Mouse (Mus musculus): ENCODE data around the gene Tet3.

The Tet3 gene

DNA sequence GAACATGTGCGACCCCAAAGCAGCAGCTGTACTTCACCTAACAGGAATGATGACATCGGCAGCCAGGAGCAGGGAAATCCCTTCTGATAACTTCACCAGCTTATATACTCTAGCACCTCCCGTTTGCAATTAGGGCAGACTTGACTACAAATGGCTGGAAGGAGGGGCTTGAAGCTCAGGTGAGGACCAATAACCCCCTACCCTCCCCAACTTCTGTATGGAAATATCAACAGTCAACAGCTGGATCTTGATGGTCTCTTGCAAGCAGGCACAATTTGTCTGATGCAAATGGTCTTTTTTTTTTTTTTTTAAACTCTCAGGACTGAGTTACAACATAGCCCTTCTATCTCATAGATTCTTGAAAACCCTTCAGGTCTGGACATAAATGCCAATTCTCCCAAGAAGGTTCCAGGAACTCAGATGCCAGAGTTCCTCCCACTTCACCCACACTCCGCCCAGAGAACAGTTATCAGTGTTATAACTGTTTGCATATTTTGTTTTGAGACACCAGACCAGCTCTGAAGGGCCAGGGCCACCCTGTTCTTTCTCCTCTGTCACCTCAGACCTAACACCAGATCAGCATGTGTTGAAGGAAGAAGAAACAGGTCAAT is at the start of gene Tet3:
Gene Tet3 (minus strand): TSS at position 51 of the 611 bp plus-strand sequence.
- DNase-seq (ENCODE audit: low spot score) = no peak

DNA sequence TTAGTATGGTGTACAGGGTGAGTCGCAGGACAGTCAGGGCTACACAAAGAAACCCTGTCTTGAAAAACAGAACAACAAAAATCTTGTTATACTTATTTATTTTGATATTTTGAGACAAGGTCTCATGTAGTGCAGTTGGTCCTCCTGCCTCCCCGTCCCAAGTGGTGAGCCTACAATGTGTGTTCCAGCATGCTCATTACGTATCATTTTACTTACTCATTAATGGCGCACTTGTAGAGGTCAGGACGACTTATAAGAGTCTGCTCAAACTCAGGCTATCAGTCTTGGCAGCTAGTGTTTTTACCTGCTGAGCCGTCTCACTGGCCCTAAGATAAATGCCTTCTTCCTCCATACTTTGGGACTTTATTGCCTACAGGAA is 48.3 kb upstream of the Tet3 start:
- DNase-seq (ENCODE audit: low spot score) = no peak

DNA sequence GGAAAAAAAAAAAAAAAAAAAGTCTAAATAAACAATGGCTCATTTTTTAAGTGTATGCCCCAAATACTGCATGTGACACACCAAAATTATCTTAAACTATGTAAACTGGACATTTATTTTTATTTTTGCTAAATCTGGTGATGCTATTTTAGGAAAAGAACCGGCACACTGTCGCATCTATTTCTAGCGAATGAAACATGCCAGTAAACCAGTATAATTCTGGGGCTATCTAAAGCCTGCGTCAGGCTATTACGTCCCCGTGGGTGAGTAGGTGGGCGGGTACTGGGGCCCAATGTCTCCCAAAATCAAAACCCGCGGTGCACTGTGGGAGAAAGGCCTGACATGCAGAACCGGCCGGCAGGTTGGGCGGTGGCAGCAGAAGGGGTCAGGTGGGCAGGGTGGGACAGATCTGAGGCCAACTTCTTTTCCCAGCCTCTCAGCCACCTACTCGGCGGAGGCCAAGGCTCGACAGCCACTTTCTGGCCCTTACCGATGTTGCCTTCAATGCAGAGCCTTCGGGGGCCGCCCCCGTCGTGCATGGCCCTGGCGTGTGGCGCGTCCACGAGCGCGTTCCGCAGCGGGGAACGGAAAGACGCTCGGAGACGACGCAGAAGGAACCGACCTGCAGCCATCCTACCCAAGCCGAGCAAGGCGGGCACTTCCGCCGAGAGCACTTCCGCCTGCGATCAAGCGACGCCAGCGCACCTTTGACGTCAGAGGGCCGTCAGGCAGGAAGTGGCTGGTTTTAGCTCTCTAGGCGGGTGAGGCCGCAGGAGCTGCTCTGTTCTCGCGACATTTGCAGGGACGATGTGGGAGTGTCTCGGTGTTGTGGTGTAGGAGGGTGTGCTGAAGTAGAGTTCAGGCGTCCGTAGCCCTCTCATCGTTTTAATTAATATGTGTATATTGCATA is 47.6 kb upstream of the Tet3 start, which contains the start of gene Dguok:
Gene Dguok (minus strand): TSS at position 712 of the 910 bp plus-strand sequence.
- DNase-seq (ENCODE audit: low spot score) = peak; percentile 92

DNA sequence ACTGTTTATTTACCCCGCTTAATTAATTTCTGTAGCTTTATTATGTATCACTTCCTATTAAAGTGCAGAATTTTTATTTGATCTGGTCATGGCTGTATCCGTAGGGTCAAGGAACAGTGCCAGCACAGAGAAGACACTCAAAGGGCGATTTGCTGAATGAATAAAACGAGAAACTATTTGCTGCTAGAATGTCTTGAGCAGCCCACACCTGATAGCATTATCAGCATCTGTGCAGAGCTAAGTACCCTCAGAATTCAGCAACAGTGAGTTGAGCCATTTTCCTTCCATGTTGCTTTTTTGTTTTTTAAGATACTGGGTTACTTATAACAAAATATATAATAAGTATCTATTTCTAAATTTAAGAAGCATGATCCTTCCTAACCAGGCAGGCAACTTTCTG is 46.7 kb upstream of the Tet3 start:
- no peak for DNase-seq (ENCODE audit: low spot score)

DNA sequence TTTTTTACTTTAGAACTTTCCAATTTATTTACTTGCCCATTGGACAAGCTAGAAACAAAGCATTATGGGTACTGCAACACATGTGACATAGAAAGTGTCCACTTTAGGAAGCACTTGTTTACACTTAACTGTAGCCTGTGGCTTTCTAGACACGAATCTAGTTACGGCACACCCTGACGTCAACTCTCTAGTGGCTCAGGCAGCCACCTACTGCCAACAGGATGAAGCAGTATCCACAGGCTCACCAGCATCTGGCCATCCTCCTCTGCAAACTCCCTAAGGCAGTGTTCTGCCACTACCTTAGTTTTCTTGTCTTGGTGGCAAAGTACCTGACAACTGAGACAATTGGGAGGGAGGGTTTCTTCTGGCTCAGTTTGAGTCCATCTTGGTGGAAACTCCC is 44.5 kb upstream of the Tet3 start:
- DNase-seq (ENCODE audit: low spot score) = no peak

DNA sequence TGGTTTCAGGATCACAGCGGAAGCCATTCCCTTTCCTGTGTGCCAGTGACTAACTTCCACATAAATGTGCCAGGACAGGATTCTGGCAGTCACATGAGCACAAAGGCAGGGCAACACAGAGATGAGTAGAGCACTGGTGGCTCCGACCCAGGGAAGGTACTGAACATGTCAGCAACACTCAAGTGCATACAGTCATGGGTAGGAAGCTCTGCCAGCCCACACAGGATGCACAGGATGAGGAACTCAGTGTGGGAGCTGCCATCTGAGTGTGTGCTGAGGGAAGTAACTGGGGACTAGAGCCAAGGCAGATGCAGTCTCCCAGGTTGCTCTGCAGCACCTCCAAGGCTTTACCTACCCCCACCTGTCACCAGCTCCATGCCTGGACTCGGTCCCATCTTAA is 43.8 kb upstream of the Tet3 start:
- no peak for DNase-seq (ENCODE audit: low spot score)

DNA sequence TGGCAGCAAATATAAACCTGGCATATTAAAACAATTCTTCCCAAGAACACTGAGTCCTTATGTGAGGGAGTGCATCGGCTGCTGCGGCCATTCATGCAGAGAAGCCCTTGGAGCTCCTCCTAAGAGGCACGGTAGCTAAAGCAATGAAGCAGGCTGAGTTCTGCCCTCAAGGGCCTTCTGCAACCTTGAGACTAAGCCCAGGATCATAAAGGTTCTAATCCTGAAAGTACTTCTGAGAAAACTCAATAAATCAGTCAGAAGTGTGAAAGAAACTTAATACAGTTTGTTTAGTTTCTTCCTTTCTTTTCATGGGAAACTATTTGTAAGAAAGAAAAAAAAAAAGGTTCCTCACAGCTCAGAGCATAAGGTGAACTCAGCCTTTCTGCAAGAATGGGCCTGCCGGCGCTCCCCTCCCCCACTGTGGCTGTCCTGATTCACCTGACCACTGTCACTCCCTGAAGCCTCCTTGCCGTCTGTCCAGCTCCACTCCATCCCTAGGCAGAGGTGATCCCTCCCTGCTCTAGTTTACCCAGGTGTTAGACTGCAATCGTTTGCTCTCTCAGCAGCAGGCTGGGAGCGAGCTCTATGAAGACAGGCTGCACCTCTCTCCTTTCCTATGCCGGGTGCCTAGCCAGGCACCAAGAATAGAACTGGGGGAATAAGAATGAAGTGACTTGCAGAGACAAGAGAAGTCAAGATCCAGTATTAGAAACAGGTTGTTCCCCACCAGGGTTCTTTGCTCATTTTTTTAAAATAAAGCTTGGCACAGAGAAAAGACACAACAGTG is 42.8 kb upstream of the Tet3 start:
- no peak for DNase-seq (ENCODE audit: low spot score)

DNA sequence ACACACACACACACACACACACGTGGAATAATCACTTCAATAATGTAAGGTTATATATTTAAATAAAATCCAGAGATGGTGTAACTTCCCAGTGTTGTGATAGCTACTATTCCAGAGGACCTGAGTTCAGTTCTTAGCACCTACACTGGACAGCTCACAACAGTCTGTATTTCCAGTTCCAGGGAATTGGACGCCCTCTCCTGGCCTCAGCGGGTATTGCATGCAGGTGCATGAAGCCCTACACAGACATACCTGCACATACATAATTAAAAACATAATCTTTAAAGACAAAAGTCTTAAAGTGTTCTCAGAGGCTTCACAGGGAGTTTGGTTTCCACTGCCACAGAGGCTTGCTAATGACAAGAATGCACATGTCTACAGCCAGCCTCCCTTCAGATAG is 41.6 kb upstream of the Tet3 start:
- DNase-seq (ENCODE audit: low spot score) = no peak

DNA sequence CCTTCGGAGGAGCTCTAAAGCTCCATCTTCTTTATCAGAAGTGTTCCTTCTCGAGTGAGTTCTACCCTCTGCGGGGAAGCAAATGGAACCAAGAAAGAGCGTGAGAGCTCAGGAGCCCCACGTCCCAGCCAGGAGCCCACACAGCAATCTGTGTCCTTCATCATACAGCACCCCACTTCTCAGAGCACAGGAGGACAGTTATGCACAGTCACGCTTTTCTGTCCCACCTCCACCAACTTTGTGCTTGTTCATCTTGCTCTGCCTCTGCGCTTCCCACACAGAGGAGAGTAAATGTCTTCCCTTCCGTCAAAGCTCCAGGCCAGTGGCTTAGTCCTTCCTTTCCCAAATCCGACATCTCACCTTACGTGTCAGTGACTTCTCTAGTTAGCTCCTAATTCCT is 40.2 kb upstream of the Tet3 start:
- DNase-seq (ENCODE audit: low spot score) = no peak

DNA sequence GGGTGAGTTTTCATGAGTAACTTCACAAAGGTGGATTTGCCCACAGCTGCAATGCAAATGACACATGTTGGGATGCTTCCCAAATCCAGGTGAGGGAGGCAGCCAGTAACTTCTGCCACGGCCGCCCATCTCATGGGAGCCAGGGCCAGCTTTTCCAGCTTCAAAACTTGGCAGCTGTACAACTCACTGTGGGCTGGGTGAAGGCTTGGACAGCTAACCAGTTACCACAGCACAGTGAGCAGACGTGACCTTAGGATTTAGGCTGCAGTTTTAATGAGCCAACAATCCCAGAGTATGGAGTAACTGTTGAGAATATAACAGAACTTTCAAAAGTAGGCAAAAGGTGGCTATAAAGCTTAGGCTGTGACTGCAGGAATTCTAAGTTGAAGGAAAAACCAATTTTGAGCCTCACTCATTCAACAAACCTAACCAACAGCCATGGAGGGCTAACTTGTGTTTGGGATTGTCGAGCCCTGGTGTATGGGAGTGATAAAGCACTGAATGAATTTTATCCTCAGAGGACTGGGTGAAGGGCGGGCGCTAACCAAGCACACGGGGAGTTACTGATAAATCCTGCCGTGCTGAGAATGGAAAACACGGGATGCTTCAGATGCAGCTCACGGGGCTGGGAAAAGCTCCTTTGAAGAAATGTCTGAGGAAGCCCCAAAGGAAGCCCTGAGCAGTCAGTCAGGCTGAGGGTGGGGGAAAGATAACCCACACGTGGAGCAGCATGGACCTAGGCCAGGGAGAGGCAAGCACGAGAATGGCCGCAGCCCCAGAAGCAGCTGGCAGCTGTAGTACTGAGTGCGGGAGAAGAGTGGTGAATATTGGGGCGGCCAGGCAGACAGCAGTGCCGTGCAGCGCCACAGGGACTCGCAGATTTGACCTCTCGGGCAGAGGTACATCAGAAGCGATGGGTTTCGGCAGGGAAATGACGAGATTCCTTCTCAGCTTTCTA is 38.1 kb upstream of the Tet3 start:
- DNase-seq (ENCODE audit: low spot score) = no peak

DNA sequence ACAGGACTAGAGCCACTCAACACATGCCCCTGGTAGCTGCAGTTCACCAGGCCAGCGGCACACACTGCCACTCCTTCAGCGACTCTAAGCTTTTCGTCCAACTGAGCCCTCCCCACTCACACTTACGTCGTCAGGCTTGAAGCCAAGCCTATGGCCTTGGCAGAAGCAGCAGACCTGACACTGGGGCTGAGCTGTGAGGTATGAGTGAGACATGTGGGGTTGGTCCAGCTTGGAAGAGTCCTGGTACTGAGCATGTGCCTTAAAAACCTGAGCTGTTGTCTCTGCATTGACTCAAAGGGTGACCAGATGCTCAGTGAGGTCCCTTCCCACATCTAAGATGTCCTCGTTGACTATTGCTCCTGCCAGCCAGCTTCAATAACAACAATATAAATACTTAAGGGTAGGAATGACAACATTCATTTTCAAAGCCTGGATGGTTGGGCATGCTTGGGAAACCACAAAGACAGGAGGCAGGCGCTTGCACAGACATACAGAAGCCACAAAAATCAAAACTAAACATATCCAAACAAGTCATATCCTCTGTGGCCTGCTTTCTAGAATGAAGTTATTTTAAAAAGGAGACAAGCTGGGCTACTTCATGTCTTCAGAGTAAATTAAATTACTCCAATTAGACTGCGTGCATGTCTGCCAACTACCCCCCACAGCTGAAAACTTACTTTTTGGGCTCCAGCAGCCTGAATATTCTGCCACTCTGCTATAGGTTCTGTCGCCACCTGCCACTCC is 37.3 kb upstream of the Tet3 start:
- DNase-seq (ENCODE audit: low spot score) = no peak

DNA sequence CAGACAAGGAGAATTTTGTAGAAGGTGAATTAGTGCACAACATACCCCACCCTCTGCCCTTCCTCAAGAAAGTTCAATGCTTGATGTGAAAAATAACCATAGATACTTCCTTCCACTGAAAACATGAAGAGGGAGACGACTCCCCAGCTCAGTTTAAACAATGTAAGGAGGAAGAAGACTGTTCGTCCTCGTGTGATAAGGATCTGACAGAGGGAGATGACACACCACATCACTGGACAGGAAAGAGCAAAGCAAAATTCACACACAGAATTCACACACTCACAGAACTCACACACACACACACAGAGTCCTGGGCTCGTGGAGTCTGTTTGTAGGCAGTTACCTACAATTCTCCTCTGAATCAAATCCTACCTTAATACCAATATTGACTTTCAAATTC is 31.7 kb upstream of the Tet3 start:
- DNase-seq (ENCODE audit: low spot score) = no peak

DNA sequence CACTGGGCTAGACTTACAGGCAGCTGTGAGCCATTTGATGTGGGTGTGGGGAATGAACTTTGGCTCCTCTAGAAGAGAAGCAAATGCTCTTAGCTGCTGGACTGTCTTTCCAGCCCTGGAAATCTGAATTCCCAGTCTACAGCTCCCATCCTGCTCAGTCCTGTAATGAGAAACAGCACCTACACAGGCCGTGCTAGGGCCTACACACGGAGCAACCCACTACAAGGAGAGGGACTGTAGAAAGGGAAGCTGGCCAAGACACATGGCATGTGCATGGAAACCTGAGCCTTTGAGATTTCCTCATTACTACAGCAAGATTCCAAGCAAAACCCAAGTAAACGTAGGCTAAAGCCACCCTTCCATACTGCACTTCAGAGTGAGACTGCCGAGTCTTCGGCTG is 29.3 kb upstream of the Tet3 start:
- DNase-seq (ENCODE audit: low spot score) = no peak

DNA sequence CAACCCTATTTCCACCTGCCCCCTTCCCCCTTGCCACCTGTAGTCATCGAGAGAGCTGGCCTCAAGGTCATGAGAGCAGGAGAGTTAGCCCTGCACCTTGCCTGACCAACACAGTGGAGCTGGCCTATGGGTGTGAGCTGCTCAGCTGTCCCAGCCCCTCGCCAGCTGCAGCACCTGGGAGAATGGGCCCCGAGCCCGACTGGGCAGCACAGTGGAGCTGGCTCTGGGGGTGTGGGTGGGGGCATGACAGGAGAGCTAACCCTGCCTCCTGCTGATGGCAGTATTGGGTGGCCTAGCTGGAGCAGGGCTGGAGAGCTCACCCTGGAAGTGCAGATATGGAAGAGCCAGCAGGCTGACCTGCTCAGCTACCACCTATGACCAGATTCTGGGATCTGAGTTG is 28.4 kb upstream of the Tet3 start:
- no peak for DNase-seq (ENCODE audit: low spot score)

DNA sequence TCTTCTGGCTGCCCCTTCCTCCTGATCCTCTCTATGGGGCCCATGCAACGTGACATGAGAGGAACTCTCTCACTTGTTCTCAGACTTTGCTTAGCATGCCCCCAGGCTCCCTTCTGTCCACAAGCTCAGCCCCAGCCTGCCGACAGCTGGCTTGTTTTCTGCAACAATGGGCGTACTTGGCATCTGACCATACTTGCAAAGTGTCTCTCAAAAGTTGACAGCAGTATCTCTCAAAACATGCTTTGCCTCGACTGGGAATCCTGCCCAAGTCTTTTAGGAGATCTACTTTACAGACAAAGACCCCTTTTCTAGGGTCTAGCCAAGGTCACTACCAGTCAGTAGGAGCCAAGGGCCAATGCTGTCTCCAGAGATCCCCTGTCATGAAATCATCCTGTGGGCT is 27.0 kb upstream of the Tet3 start:
- DNase-seq (ENCODE audit: low spot score) = no peak

DNA sequence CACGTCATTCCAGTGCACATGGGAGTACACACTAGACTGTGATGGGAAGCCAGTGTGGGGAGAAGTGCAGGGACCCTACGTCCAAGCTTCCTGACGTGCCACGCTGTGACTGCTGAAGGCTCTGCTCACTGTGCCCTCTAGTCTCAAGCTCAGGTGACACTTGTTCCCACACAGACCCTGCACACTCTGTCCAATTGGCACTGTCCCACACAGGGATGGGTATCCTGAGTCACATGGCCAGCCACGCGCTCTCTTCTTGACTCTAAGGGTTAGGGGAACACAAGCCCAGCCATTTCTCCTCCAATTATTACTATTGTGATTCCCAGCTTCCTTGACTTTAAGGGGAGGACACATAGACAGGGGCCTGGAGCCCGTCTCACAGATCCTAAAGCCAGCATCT is 24.9 kb upstream of the Tet3 start:
- DNase-seq (ENCODE audit: low spot score) = no peak

DNA sequence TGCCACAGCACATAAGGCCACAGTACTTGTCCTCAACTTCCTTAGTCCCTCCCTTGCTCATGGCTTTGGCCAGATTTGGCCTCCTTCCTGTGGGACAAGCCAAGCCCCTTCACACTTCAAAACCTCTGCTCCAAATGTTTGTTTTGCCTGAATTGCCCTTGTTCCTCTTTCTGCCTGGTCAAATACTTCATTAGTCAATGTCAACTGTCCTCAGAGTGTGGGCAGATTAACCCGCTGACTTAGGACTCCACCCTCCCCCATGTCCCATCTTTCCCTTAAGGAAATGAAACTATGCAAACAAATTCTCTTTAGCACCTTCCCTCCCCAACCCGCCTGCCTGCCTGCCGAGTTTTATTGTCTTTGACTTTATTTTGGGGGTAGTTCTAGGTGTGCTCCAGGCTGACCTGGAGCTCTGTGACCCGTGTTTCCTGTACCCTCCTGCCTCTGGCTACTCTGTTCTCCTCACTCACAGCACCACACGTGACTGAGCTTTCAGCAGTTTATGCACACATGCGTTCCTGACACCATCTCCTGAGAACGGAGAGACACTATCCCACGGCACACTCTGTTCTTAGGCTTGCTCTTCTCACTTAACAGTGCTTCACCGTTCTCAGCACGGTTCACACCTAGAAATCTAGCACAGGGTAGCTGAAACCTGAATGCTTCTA is 23.7 kb upstream of the Tet3 start:
- DNase-seq (ENCODE audit: low spot score) = no peak

DNA sequence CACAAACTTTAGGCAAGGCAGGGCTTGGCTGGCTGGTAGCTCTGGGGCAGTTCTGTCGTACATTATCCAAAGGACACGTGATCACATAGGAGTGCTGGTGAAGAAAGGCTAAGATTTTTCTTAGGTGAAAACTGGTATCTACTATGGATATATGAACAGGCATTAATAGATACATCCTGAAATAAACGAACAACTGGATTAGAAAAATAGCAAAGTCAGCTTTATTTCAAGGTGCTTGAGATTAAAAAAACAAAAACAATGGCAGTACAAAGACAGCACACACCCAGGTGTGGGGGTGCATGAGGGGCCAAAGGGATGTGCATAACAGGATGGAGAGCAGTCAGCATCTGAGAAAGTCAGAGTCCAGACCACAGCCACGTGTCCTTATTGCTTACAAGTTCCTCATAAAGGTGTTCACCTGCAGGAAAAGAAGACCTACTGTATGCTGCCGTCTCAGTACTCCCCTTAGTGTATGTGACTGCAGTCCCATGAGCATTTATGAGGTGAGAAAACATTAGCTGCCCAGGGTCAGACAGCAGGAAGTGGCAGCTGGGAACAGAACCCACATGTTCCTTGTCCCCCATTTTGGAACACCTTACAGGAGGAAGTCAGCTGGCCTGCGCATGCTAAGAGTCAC is 21.3 kb upstream of the Tet3 start:
- DNase-seq (ENCODE audit: low spot score) = no peak

DNA sequence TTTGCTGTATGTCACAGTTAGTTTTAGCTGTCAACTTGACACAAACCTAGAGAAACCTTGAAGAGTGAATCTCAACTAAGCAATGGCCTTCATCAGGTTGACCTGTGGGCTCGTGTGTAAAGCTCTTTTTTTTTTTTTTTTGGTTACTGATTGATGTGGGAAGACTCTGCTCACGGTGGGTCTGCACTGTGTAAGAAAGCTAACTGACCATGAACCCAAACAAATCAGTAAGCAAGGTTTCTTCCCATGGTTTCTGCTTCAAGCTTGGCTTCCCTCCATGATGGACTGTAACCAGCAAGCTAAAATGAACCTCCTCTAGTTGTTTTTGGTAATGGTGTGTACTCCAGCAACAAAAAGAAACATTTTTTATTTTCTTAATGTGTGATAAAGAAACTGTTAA is 20.3 kb upstream of the Tet3 start:
- no peak for DNase-seq (ENCODE audit: low spot score)

DNA sequence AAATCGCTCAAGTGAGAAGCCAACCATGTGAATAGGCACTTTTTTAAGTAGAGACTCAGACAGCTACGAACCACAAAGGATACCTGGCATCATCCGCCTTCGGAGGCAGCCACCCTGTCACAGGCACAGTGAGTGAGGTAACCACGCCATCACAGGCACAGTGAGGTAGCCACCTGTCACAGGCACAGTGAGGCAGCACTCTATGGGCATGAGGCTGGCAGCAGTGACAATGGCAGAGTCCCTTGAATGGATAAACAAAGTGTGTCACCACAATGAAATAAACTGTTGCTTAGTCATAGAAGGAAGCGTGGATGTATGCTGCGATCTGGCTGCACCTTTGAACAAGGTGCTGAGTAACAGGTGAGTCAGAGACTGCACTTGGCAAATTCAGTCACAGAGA is 19.7 kb upstream of the Tet3 start:
- DNase-seq (ENCODE audit: low spot score) = no peak
